Mouse (Mus musculus) adrenal gland (tissue): ENCODE results near the gene Ints6l.

Source experiments
- intact Hi-C: fragments of 180-260 bp; cut with DNase I; formaldehyde crosslinking; loops from one replicate; pipeline ENCODE4 v1.15.1; 2025
- long read RNA-seq, 2 experiments: library from polyadenylated mRNA; unstranded; transcript quantifications; one replicate each; pipeline ENCODE4 v2.0.0; 2020; ENCODE audit warnings: borderline replicate concordance in 1 of 2; ENCODE audit not compliant: insufficient replicate concordance in 1 of 2

Ints6l gene
- long read RNA-seq, experiment 1, partial matches to known transcripts: 1 of 3 reads
- long read RNA-seq, experiment 1, other reads (novel, unspliced or antisense): 2 of 3 reads
- long read RNA-seq, experiment 2, partial matches to known transcripts: 2 of 3 reads
- long read RNA-seq, experiment 2, other reads (novel, unspliced or antisense): 1 of 3 reads

DNA sequence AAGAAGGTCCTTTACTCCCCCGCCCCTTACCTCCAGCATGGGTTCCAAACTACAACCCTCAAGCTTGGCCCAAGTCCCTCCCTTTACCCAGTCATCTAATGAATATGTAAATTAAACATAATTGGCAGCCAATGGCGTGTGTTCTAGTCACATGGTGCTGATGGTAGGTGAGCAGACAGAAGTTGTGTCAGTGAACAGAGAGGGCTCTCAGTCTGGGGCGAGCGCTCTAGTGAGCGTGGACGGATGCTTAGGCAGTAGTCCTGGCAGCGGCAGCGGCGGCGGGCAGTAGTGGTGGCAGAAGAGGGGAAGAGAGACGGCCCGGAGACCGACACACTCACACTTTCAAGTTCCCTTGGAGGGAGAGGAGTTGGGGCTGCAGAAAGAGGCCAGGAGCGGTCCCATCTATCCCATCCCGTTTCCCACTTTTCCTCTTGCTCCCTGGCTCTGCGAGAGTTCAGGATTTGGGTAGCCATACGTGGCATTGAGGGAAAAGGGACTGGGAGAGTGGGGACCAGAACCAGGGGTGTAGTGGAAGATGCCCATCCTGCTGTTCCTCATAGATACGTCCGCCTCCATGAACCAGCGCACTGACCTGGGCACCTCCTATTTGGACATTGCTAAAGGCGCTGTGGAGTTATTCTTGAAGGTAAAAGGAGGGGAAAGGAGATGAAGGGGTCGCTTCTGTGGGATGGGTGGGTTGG lies at the start of gene Ints6l:
TSS of gene Ints6l (plus strand) at position 187 of the 701 bp plus-strand sequence.
- intact Hi-C loops: no loop called here

- intact Hi-C loops: no loop called here
Observed at GRCm38 (mm10) chrX:56405482-56405881, 49.2 kb upstream of the Ints6l start.

GRCm38 (mm10) chrX:56406128-56406527 lies 48.5 kb upstream of the Ints6l start:
- intact Hi-C loops: no loop called here

GRCm38 (mm10) chrX:56416277-56416676 lies 38.4 kb upstream of the Ints6l start:
- intact Hi-C loops: no loop called here

DNA sequence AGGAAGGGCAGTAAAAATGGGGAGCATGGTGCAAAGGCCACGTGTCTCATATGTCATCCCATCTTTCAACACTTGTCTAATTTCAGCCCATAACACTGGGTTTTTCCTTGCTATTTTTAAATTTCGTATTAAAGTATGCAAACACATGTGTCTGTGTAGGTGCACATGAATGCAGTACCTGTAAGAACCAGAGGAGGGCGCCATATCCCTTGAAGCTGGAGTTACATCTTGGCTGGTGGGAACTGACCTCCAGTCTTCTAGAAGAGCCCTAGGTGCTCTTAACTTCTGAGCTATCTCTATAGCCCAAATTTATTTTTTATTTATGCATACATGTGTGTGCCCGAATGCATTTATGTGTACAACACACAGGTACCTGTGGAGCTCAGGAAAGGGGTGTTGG lies 37.1 kb upstream of the Ints6l start:
- intact Hi-C loops: no loop called here

- intact Hi-C loops: no loop called here
Observed at GRCm38 (mm10) chrX:56430601-56431000, 24.1 kb upstream of the Ints6l start.

GRCm38 (mm10) chrX:56435758-56436283 lies 18.8 kb upstream of the Ints6l start:
- intact Hi-C loops: no loop called here

GRCm38 (mm10) chrX:56446487-56447428 lies 7.9 kb upstream of the Ints6l start:
- intact Hi-C loops: no loop called here

- intact Hi-C loops: no loop called here
Observed at GRCm38 (mm10) chrX:56447524-56448015, 7.1 kb upstream of the Ints6l start, which contains the start of gene Gm2174. Gene Gm2174, plus strand, starts transcription at chrX:56447965.

- intact Hi-C loops: no loop called here
Observed at GRCm38 (mm10) chrX:56455372-56456246, 952 bp downstream of the Ints6l start.

DNA sequence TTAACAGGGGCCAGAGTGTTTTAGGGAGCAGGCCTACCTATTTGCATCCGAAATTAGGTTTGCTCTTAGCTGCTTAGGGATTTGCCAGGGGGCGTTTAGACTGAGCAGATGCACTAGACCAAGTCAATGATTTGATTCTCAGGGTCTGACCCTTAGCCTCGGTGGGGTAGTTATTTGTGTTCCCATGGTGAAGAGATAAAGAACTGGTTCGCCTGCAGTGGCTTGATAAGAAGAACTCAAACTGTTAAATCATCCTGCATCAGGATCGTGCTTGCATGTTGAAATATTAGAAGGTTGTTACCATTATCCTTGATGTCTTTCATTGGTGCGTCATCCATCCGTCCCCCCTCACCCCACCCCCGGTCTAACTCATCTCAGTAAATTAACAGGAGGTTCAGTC lies 1.7 kb downstream of the Ints6l start:
- intact Hi-C loops: no loop called here

GRCm38 (mm10) chrX:56462020-56462933 lies 7.6 kb downstream of the Ints6l start:
- intact Hi-C loops: no loop called here

GRCm38 (mm10) chrX:56464906-56465305 lies 10.2 kb downstream of the Ints6l start:
- intact Hi-C loops: no loop called here

DNA sequence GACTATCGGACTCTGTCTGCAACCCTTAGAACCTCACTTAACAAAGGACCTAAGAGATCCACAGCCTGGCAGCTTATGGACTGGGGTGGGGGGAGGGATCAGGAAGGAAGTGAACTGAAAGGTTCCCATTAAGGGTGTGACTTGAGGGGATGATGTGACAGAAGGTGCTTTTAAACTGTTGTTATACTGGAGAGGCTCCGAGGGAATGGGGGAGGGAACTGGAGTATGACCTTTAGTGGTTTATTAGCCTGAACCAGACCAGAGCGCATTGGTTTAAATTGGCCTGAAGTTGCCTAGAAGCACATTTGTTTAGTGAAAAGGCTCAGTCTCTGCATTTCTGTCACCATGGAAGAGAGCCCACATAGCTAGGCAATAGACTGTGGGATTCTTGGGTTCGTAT lies 13.0 kb downstream of the Ints6l start:
- intact Hi-C loops: no loop called here

DNA sequence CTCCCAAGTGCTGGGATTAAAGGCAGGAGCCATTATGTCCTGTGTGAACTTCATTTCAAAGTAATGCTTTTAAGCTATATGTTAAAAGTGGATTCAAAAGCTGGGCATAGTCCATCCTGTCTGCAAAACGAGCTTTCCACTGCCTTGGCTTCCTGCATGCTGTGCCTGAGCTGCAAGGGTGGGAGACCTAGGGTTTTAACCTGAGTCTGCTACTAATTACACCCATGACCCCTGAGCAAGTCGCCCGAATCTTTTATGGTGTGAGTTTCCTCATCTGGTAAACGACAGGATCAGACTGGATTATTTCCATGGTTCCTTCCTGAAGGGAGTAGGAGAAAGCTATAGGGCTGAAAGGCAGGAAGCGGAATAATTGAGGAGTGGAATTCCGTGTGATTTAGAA lies 13.8 kb downstream of the Ints6l start:
- intact Hi-C loops: no loop called here

GRCm38 (mm10) chrX:56474035-56474434 lies 19.4 kb downstream of the Ints6l start:
- intact Hi-C loops: no loop called here

DNA sequence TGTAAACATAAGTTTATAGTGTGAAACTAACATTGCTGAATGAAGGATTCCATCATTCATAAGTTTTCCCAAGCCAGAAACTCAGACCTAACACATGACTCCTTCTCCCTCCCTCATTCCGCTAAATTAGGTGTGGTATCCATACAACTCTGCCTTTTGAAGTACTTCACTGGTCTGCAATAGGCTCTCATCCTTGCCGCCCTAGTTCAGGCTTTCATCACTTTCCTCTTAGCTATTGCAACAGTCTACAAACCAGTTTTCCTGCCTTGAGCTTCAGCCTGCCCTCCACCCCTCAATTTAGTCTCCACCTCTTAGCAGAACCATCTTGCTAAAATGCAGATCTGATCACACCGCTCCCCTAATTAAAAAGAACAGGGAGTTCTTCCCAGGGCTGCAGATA lies 22.9 kb downstream of the Ints6l start:
- intact Hi-C loops: no loop called here

DNA sequence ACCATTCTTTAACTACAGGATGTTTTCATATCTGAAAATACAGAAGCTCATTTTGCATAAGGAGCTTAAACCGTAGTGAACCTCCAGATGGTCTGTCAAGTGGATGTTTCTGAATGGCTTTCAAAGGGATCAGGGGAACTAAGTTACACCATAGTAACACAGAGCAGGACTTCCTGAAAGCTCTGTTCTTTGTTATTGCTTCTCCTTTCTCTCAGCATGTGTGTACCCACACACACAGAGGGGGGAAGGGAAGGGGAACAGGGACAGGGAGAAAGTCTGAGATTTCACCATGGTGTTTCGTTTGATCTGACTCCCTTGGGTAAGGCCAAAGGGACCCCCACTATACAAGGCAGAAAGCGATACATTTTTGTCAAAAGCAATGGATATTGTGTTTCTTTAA lies 27.2 kb downstream of the Ints6l start:
- intact Hi-C loops: no loop called here

- intact Hi-C loops: loop anchor here (1.0 kb wide), 1 partner anchor 62 kb away; no protein-coding TSS in a partner anchor
Observed at GRCm38 (mm10) chrX:56489758-56490157, 35.1 kb downstream of the Ints6l start.
